Mouse (Mus musculus) frontal cortex, adult 2 months (tissue): ENCODE results near the gene Vgll1. TPM values are rescaled to one million over a fixed set of nuclear protein-coding genes. Genes with fewer than 3 reads are reported as not detected.

Source experiments
- DNase-seq, 2 experiments: peaks; one replicate each; pipeline ENCODE4 v3.0.0; 2022; ENCODE audit warnings: low spot score in 1 of 2; ENCODE audit errors: extremely low spot score in 1 of 2
- polyA plus RNA-seq: library from polyadenylated mRNA; depleted of rRNA; stranded (reverse); fragments of >200 nt; gene quantifications from 2 replicates; pipeline ENCODE4 v1.2.3, GENCODE M21; 2012; rRNA removed

Vgll1 gene
- not detected in 2 replicates for polyA plus RNA-seq

DNA sequence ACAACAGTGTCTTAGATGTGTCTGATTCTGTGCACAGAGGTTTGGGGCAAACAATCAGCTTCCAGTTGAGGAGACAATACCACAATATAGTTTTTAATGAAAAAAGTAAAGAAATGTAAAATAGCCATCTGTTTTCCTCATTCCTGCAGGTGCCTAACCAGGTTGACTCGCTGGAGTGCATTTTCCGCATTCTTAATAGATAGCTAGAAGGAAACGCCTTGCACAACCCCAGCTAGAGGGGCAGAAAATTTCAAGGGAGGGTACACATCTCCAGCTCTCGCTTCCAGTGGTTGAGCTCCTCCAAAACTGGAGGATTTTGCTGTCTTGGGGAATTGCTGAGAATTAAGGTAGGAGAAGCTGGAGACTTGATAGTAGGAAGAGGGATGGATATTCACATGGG lies at the start of gene Vgll1:
Vgll1 (plus strand) TSS at position 301 of the 400 bp plus-strand sequence.
- DNase-seq = no peak

DNA sequence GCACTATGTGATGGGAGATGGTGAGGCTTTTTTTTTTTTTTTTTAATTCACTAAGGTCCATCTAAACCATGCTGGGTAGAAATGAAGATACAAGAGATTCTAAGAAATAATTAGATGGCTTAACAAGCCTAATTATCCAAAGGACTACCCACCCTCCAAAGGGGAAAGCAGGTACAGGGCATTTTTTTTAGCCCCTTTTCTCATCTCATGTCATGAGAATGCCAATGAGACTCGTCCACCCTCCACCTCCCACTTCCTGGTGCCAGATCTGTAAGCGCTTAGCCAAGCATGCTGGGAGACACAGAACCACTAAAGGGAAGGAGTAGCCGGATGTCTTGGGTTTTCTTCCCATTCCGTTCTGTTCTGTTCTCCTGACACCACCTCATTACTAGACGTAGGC lies 45.1 kb upstream of the Vgll1 start, which contains the start of gene Brs3:
Brs3 (plus strand) TSS at position 301 of the 400 bp plus-strand sequence.
- DNase-seq = no peak

GRCm38 (mm10) chrX:57043869-57044268 lies 44.0 kb upstream of the Vgll1 start:
- no peak for DNase-seq

DNA sequence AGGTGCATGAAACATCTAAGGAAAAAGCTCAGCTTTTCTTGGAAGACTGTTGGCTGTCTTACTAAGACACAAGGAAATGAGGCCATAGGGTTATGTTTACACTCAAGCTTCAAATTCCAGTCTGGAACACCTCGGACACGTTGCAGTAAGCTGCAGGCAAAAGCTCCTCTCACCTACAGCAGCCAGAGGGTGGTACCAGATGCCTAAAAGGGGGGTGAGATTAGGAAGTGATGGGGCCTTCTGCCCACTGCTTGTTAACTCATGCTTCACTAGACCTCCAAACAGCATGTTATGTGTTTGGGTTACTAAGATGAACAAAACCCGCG lies 35.1 kb upstream of the Vgll1 start:
- no peak for DNase-seq

- peak; percentile 33 to 76 for DNase-seq
These were observed 34.5 kb upstream of the Vgll1 start, which contains the start of gene Htatsf1 for GRCm38 (mm10) chrX:57053174-57053992. TSS of gene Htatsf1 (plus strand) at chrX:57053583.

DNA sequence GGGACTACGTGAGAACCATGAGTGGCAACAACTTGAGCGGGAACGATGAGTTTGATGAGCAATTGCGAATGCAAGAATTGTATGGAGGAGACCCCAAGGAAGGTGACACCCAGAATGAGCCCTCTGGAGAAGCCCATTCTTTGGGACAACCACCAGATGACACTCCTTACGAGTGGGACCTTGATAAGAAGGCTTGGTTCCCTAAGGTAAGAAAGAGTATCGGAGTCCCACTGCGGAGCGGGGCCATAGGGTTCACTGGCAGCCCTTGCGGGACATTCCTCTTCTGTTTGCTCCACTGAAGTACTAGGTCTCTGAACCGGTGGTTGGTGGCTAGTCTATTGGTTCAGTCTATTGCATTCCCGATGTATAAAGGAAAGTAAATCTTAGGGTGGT lies 33.9 kb upstream of the Vgll1 start:
- DNase-seq = peak in 1 of 2 experiments; percentile 1

DNA sequence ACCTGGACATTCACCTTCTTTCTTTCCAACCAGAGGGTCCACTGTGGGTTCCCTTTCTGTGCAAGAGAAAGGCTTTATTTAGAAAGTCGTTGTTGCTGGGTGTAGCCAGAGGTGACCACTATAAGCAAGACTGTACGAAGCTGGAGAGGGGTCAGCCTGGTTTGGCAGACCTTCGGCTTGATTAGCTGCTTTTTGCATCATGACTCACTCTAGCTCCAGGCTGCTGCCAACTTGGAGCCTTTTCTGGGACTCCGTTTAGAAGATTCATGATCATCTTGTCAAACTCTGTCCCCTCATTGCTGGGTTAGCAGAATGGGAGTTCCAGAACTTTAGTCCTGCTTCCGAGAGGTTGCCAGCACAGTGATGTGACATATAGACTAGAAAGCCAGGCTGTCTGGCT lies 6.4 kb upstream of the Vgll1 start:
- DNase-seq = no peak

GRCm38 (mm10) chrX:57103415-57103814 lies 15.5 kb downstream of the Vgll1 start:
- DNase-seq = no peak

DNA sequence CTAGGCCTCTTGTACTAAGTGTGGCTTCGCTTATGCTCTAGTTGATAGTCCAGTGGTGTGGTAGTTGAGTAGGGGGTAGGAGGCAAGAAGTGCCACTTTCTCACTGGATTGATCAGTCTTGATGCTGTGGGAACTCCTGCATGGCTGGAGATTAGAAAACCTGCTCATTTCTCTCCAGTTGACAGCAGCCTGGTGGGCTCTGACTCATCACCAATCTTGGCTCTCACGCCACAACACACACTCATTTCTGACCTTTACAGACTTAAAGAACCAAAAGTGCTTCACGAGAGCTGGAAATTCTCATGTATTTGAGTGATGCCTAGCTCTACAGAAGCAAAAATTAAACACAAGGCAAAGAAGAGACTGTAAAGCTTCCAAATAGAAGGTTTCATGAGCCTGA lies 19.1 kb downstream of the Vgll1 start:
- DNase-seq = no peak

GRCm38 (mm10) chrX:57118143-57118542 lies 30.2 kb downstream of the Vgll1 start:
- DNase-seq = peak in 1 of 2 experiments; percentile 5

- peak in 1 of 2 experiments; percentile 4 for DNase-seq
These were observed 32.9 kb downstream of the Vgll1 start for GRCm38 (mm10) chrX:57120768-57121167.

- no peak for DNase-seq
These were observed 42.7 kb downstream of the Vgll1 start for GRCm38 (mm10) chrX:57130633-57131032.

GRCm38 (mm10) chrX:57137627-57138026 lies 49.7 kb downstream of the Vgll1 start:
- no peak for DNase-seq

DNA sequence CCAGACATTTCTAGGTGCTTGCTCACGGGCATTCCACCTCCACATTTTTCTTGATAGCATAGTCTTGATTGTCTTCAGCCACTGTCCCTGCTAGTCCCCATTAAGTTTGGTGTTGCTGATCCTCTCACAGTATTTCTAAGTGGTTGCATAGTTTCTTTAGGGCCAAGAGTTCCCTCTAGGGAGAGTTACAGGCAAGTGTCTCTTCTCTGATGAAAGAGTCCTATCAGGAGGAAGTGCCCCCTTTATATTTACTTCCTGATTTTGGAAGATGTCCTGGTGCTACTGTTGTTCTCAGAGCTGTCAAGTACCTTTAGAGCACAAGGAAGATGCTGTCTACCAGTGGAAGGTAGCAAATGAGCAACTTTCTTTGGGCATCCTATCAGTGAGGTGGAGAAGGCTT lies 65.6 kb downstream of the Vgll1 start:
- no peak for DNase-seq

Other genes with a start within 250 kb of the Vgll1 start
- not detected in 2 replicates for gene Adgrg4, start 217.9 kb upstream of the Vgll1 start, polyA plus RNA-seq
- gene Brs3, start 45.0 kb upstream of the Vgll1 start, polyA plus RNA-seq = not detected in 2 replicates
- gene Htatsf1, start 34.5 kb upstream of the Vgll1 start, polyA plus RNA-seq = 43.7 and 50.8 TPM in 2 replicates
- gene Cd40lg, start 124.0 kb downstream of the Vgll1 start, polyA plus RNA-seq = not detected in 2 replicates